ENCODE assay signal across 8 mouse cellular contexts in the genomic region with DNA sequence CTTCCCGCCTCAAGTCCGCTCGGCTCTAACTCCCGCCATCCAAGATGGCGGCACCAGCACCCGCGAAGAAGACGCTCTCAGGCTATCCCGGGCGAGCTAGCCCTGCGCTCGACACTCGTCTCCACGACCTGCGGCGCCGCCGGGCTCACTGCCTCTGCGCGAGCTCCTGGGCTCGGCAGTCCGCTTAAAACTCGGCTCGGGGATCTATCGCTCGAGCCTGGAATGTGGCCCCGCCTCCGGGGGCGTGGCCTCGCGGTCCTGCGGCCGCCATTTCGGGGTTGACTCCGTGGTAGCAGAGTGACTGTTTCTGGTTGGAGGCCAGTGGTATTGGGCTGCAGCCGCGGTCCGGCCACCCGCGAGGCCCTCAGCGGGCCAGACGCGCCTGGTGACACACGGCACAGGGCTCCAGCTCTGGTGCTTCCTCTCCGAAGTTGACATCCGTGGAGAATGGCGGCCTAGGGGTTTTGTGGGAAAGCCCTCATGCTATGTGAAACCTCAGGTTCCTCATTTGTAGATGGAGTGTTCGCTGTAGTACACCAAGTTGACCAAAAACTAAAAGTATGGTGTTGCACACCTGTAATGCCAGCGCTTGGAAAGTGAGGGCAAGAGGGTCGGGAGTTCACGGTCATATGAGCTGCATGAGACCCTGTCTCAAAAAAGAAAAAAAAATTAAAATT. TPM values are rescaled to one million over a fixed set of nuclear protein-coding genes. Genes with fewer than 3 reads are reported as not detected.
DNase-seq lines count a peak whose midpoint lies in the region; ATAC-seq and TF ChIP-seq lines count a peak whose summit lies in the region.

TSS of gene Raf1 (minus strand) at position 184 of the 677 bp plus-strand sequence.

- ATAC-seq in activated CD4-positive, CD25-positive, alpha-beta regulatory T cell, adult 4 months, result peak; percentile 92
- ATAC-seq in megakaryocyte progenitor cell, adult 5-6 weeks (replicated peaks; ENCODE audit: poor library complexity), result peak; percentile 95

- peak within 1 kb of the TSS; percentile 96 for H3K27ac ChIP-seq in cortical plate, adult 2 months (ENCODE audit: insufficient read depth, low read length)

- DNase-seq in gastrocnemius, postnatal 10 days, result peak; percentile 97
- peak; percentile 98 for DNase-seq in induced T-regulatory cell, adult 2 months (ENCODE audit: low read depth)
- peak; percentile 94 to 98 for DNase-seq in left cerebral cortex, adult 9 months (ENCODE audit: low spot score in 2 of 2)
- DNase-seq in right cerebral cortex, postnatal 14 days, result peak; percentile 97
- DNase-seq in urinary bladder, postnatal 36 days (ENCODE audit: low spot score in 2 of 2), result peak; percentile 93 to 98

- H3K4me3 ChIP-seq in cortical plate, adult 2 months (ENCODE audit: insufficient read depth, low read length), result peak within 1 kb of the TSS; percentile 87

- TF ChIP-seq CTCF in cortical plate, adult 2 months (IDR thresholded peaks at IDR 0.05; ENCODE audit: extremely low read depth, insufficient read depth, low read length), result no peak

- peaks cover 4% of the 10 kb centered on the region for H3K4me1 ChIP-seq in cortical plate, adult 2 months (ENCODE audit: control insufficient read depth, insufficient read depth, low read length)

- peak; percentile 99 for TF ChIP-seq POLR2A in cortical plate, adult 2 months (IDR thresholded peaks at IDR 0.05; ENCODE audit: extremely low read depth, insufficient read depth, low read length)

RNA-seq across cellular contexts. Expression of gene Raf1, which starts in this region (rescaled TPM):
- polyA plus RNA-seq in activated CD4-positive, CD25-positive, alpha-beta regulatory T cell, adult 4 months (2017; shearing (Covaris generic)), result 10 to 100 TPM; 38.6 to 48.2 TPM
- polyA plus RNA-seq in cortical plate, adult 2 months (2012; rRNA removed), result 111 and 123 TPM in 2 replicates
- 100 to 1,000 TPM; 102 to 108 TPM for total RNA-seq in gastrocnemius, postnatal 10 days (2021)
- total RNA-seq in megakaryocyte progenitor cell, adult 5-6 weeks (2015), result 95.4 and 118 TPM in 2 replicates
- total RNA-seq in megakaryocyte progenitor cell, adult 5-6 weeks (2017), result 66.7 and 79.8 TPM in 2 replicates

Comparison
In these comparisons a context has a peak if more than half of its experiments do, and no peak if none do; other contexts are left out.
1. Peak in every context shown above with its lines: DNase-seq, ATAC-seq, H3K4me3 ChIP-seq and H3K27ac ChIP-seq.